Mouse (Mus musculus): ENCODE results near the gene Vps52. TPM values are rescaled to one million over a fixed set of nuclear protein-coding genes. Genes with fewer than 3 reads are reported as not detected.
"Not testable (repeated sequence)": the region's sequence is repeated elsewhere in the genome, so short reads cannot be mapped to it uniquely, and the experiment has no call there.

Gene Vps52
- total and polyA plus RNA-seq, 3 experiments: 34.3 to 73.6 (median 39.9) TPM

GRCm38 (mm10) chr17:33981192-33981909 is 25.7 kb downstream of the Vps52 start:
- H3K27me3 ChIP-seq (replicated peaks); H3K4me2 ChIP-seq (ENCODE audit: insufficient read depth, low read depth, poor library complexity, severe bottlenecking); H3K79me2 ChIP-seq (replicated peaks; ENCODE audit: control insufficient read depth, extremely low read depth, insufficient read depth, poor library complexity, severe bottlenecking); dilution Hi-C loops (cut with MboI; ENCODE audit: extremely low pct_ligation_motif_present, extremely low pct_unique_long_range_greater_than_20kb, low sequenced_read_pairs); H3K4me3 ChIP-seq (replicated peaks in 1 of 3; ENCODE audit: low read depth in 2 of 3, low read length in 2 of 3, poor library complexity in 1 of 3); H3K27ac ChIP-seq (ENCODE audit: insufficient read depth, low read depth); H3K9ac ChIP-seq (ENCODE audit: insufficient read depth, low read depth); H3K9me3 ChIP-seq (replicated peaks; ENCODE audit: low read length); DNase-seq (ENCODE audit: extremely low read depth); H3K36me3 ChIP-seq (replicated peaks in 1 of 2; ENCODE audit: control insufficient read depth in 1 of 2, insufficient read depth in 1 of 2, low read length in 1 of 2): not testable (repeated sequence)
- H3K4me1 ChIP-seq (ENCODE audit: control insufficient read depth in 1 of 2, insufficient read depth in 2 of 2): peaks cover 6 to 25% of the 10 kb centered on the region in 2 experiments; a peak in 3 of 4 replicates
- in situ Hi-C loops (cut with MboI; ENCODE audit: low pct_ligation_motif_present, low pct_unique_long_range_greater_than_20kb, low sequenced_read_pairs): loop anchor here (25.0 kb wide), 1 partner anchor 1481 kb away; the partner anchor contains the start of gene H2-Q10

GRCm38 (mm10) chr17:33982136-33982535 is 26.5 kb downstream of the Vps52 start:
- in situ Hi-C loops (cut with MboI; ENCODE audit: low pct_ligation_motif_present, low pct_unique_long_range_greater_than_20kb, low sequenced_read_pairs): loop anchor here (25.0 kb wide), 1 partner anchor 1480 kb away; the partner anchor contains the start of gene H2-Q10
- dilution Hi-C loops (cut with MboI; ENCODE audit: extremely low pct_ligation_motif_present, extremely low pct_unique_long_range_greater_than_20kb, low sequenced_read_pairs); H3K9me3 ChIP-seq (replicated peaks; ENCODE audit: low read length); H3K4me3 ChIP-seq (replicated peaks in 1 of 3; ENCODE audit: low read depth in 2 of 3, low read length in 2 of 3, poor library complexity in 1 of 3); DNase-seq (ENCODE audit: extremely low read depth); H3K27ac ChIP-seq (ENCODE audit: insufficient read depth, low read depth); H3K9ac ChIP-seq (ENCODE audit: insufficient read depth, low read depth); H3K79me2 ChIP-seq (replicated peaks; ENCODE audit: control insufficient read depth, extremely low read depth, insufficient read depth, poor library complexity, severe bottlenecking); H3K36me3 ChIP-seq (replicated peaks in 1 of 2; ENCODE audit: control insufficient read depth in 1 of 2, insufficient read depth in 1 of 2, low read length in 1 of 2); H3K4me2 ChIP-seq (ENCODE audit: insufficient read depth, low read depth, poor library complexity, severe bottlenecking); H3K27me3 ChIP-seq (replicated peaks): not testable (repeated sequence)
- peaks cover 6 to 25% of the 10 kb centered on the region in 2 experiments; a peak in 3 of 4 replicates for H3K4me1 ChIP-seq (ENCODE audit: control insufficient read depth in 1 of 2, insufficient read depth in 2 of 2)
- TF ChIP-seq RAD21 (IDR thresholded peaks at IDR 0.05; ENCODE audit: low read depth, low read length) (peak; percentile 9), CTCF (conservative IDR thresholded peaks at IDR 0.05 in 1 of 2, IDR thresholded peaks at IDR 0.05 in 1 of 2; ENCODE audit: low read depth in 2 of 2, low read length in 2 of 2) (peak in 1 of 2 experiments; percentile 45; a peak in 3 of 4 replicates)

GRCm38 (mm10) chr17:33991788-33992664 is 36.4 kb downstream of the Vps52 start:
- peak; percentile 86 for TF ChIP-seq USF2 (conservative IDR thresholded peaks at IDR 0.05; ENCODE audit: low read depth, low read length)
- peak; percentile 85 for TF ChIP-seq USF1 (IDR thresholded peaks at IDR 0.05; ENCODE audit: low read depth, low read length)
- TF ChIP-seq CHD1 (IDR thresholded peaks at IDR 0.05; ENCODE audit: low read depth, low read length): no peak
- TF ChIP-seq MAX (IDR thresholded peaks at IDR 0.05; ENCODE audit: low read length): peak; percentile 62; the same call in 1 of the 2 replicates
- peak; percentile 70 to 89 for TF ChIP-seq CTCF (conservative IDR thresholded peaks at IDR 0.05 in 1 of 2, IDR thresholded peaks at IDR 0.05 in 1 of 2; ENCODE audit: low read depth in 2 of 2, low read length in 2 of 2)
- no peak for TF ChIP-seq PAX5 (IDR thresholded peaks at IDR 0.05; ENCODE audit: low read length)
- no peak for TF ChIP-seq NRF1 (IDR thresholded peaks at IDR 0.05; ENCODE audit: low read depth, low read length)
- peak; percentile 8; the same call in 1 of the 2 replicates for TF ChIP-seq SMC3 (IDR thresholded peaks at IDR 0.05; ENCODE audit: low read depth, low read length)
- no peak for TF ChIP-seq EP300 (IDR thresholded peaks at IDR 0.05; ENCODE audit: low read length)
- peak; percentile 50 for TF ChIP-seq BHLHE40 (IDR thresholded peaks at IDR 0.05; ENCODE audit: low read depth, low read length)
- no peak for TF ChIP-seq JUND (conservative IDR thresholded peaks at IDR 0.05; ENCODE audit: low read depth, low read length)
- TF ChIP-seq ZNF384 (IDR thresholded peaks at IDR 0.05; ENCODE audit: low read depth, low read length): peak; percentile 95
- TF ChIP-seq MYC (IDR thresholded peaks at IDR 0.05; ENCODE audit: low read depth, low read length): 0 out of 2 replicates have a peak, but pooled peaks have one; percentile 41
- TF ChIP-seq RAD21 (IDR thresholded peaks at IDR 0.05; ENCODE audit: low read depth, low read length): peak; percentile 31
- H3K4me3 ChIP-seq (replicated peaks in 1 of 3; ENCODE audit: low read depth in 2 of 3, low read length in 2 of 3, poor library complexity in 1 of 3): no peak overlapping the region
- dilution Hi-C loops (cut with MboI; ENCODE audit: extremely low pct_ligation_motif_present, extremely low pct_unique_long_range_greater_than_20kb, low sequenced_read_pairs) (no loop called here), in situ Hi-C loops (cut with MboI; ENCODE audit: low pct_ligation_motif_present, low pct_unique_long_range_greater_than_20kb, low sequenced_read_pairs) (loop anchor here (10.0 to 25.0 kb wide), 2 partner anchors 1393 to 1470 kb away; partner anchors contain the start of gene H2-Q10)
- peaks cover 15 to 26% of the 10 kb centered on the region in 2 experiments for H3K36me3 ChIP-seq (replicated peaks in 1 of 2; ENCODE audit: control insufficient read depth in 1 of 2, insufficient read depth in 1 of 2, low read length in 1 of 2)
- H3K27me3 ChIP-seq (replicated peaks): no peaks in the 10 kb centered on the region
- H3K4me1 ChIP-seq (ENCODE audit: control insufficient read depth in 1 of 2, insufficient read depth in 2 of 2): peaks cover 3 to 16% of the 10 kb centered on the region in 2 experiments
- H3K27ac ChIP-seq (ENCODE audit: insufficient read depth, low read depth): no peak overlapping the region
- peak; percentile 89 for DNase-seq (ENCODE audit: extremely low read depth)
- H3K79me2 ChIP-seq (replicated peaks; ENCODE audit: control insufficient read depth, extremely low read depth, insufficient read depth, poor library complexity, severe bottlenecking): no peaks in the 10 kb centered on the region; the same call in 1 of the 2 replicates
- H3K4me2 ChIP-seq (ENCODE audit: insufficient read depth, low read depth, poor library complexity, severe bottlenecking): no peak overlapping the region; the same call in 1 of the 2 replicates
- H3K9ac ChIP-seq (ENCODE audit: insufficient read depth, low read depth): no peak overlapping the region
- H3K9me3 ChIP-seq (replicated peaks; ENCODE audit: low read length): no peaks in the 10 kb centered on the region

Measured in CH12.LX (cell line).